Mouse (Mus musculus) G1E (cell line): ENCODE measurements at regions not wholly inside any gene's neighbourhood (a gene's known extent, or its start where the extent isn't known, plus 50 kb on each side); places are given as distances from the start of the nearest gene placed in this dataset.

Experiments used
- CTCF ChIP-seq: IDR thresholded peaks from 2 replicates; pipeline ENCODE4 v1.5.1; 2012; ENCODE audit warnings: low read depth, low read length, inconsistent platforms, mixed read lengths
- GATA1 ChIP-seq: IDR thresholded peaks from 2 replicates; pipeline ENCODE4 v1.6.1; 2012; ENCODE audit warnings: borderline replicate concordance, low read length, inconsistent platforms, mixed read lengths
- GATA2 ChIP-seq: IDR thresholded peaks from 2 replicates; pipeline ENCODE4 v1.6.1; 2012; ENCODE audit warnings: low read depth, low read length, inconsistent platforms, borderline replicate concordance
- TAL1 ChIP-seq: conservative IDR thresholded peaks from 2 replicates; pipeline ENCODE4 v1.6.1; 2012; ENCODE audit warnings: low read depth, low read length, inconsistent platforms, mixed read lengths

GRCm38 (mm10) chr1:186568496-186568895, 137.3 kb downstream of the Tgfb2 start:
- no peak for TF ChIP-seq CTCF
- no peak for TF ChIP-seq TAL1
- TF ChIP-seq GATA1, result no peak
- no peak for TF ChIP-seq GATA2
